ENCODE assay signal across 10 mouse cellular contexts in the genomic region with DNA sequence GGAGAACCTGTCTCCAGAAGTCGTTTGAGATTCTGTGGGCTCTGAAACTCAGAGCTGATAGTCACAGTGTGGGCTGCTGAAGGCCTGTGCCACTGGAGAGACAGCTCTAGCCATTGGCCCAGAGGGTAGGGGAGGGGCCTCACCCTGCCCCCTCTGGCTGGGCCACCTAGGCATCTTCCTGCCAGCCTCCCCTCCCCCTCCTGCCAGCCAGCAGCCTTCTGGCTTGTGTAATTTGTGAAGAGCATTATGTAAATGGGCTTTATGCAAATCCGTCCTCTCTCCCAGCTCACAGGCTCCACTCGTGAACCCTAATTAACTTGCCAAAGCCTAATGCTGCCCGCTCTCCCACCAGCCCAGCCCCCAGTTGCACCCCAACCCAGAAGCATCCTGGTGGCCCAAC.
DNase-seq lines count a peak whose midpoint lies in the region; ATAC-seq lines count a peak whose summit lies in the region.
"Had no signal": no experiment of that assay in that cellular context is flagged by ENCODE, and none has a peak within 500 bp of the region (broad histone marks: within the 10 kb centered on the region; RNA-seq: fewer than 3 reads in every experiment).

No protein-coding gene starts in this region.

- H3K27ac ChIP-seq in forebrain, embryonic 10.5 days = peak overlapping the region; percentile 51
- H3K27ac ChIP-seq in forebrain, embryonic 15.5 days (replicated peaks) = peak overlapping the region; percentile 89
- H3K27ac ChIP-seq in neural tube, embryonic 14.5 days (ENCODE audit: low read depth, low read length) = peak overlapping the region; percentile 45; the same call in 1 of the 2 replicates
- H3K27ac ChIP-seq in kidney, embryonic 14.5 days (ENCODE audit: low read depth, low read length) = no peak overlapping the region
- H3K27ac ChIP-seq: limb, embryonic 13.5 days had no signal

- H3K4me2 ChIP-seq in forebrain, embryonic 15.5 days (replicated peaks) = 0 out of 2 replicates have a peak overlapping the region, but pooled peaks have one; percentile 2
- no peak overlapping the region for H3K4me2 ChIP-seq in neural tube, embryonic 14.5 days (ENCODE audit: low read depth, low read length)
- H3K4me2 ChIP-seq in kidney, embryonic 14.5 days (replicated peaks; ENCODE audit: low read depth, low read length) = no peak overlapping the region
- H3K4me2 ChIP-seq: limb, embryonic 13.5 days had no signal

- H3K4me1 ChIP-seq in forebrain, embryonic 10.5 days = peaks cover 30% of the 10 kb centered on the region
- H3K4me1 ChIP-seq in forebrain, embryonic 15.5 days = peaks cover 40% of the 10 kb centered on the region
- peaks cover 18% of the 10 kb centered on the region for H3K4me1 ChIP-seq in neural tube, embryonic 14.5 days (ENCODE audit: control insufficient read depth, insufficient read depth, low read length)
- peaks cover 3% of the 10 kb centered on the region; the same call in 1 of the 2 replicates for H3K4me1 ChIP-seq in kidney, embryonic 14.5 days (ENCODE audit: control insufficient read depth, insufficient read depth, low read length)
- H3K4me1 ChIP-seq: limb, embryonic 13.5 days had no signal

- no peaks in the 10 kb centered on the region for H3K36me3 ChIP-seq in forebrain, embryonic 10.5 days (replicated peaks)
- no peaks in the 10 kb centered on the region for H3K36me3 ChIP-seq in forebrain, embryonic 15.5 days
- no peaks in the 10 kb centered on the region for H3K36me3 ChIP-seq in neural tube, embryonic 14.5 days (ENCODE audit: control insufficient read depth, insufficient read depth, low read length)
- no peaks in the 10 kb centered on the region for H3K36me3 ChIP-seq in kidney, embryonic 14.5 days (ENCODE audit: control insufficient read depth, insufficient read depth, low read length)
- H3K36me3 ChIP-seq: limb, embryonic 13.5 days had no signal

- DNase-seq in forebrain, embryonic 10.5 days (ENCODE audit: extremely low spot score, low spot score) = no peak
- peak; percentile 23 to 38 for DNase-seq in layer of hippocampus, postnatal 10 days (ENCODE audit: low spot score in 2 of 2)
- no peak for DNase-seq in spleen, postnatal 10 days (ENCODE audit: low spot score in 2 of 2)
- no peak for DNase-seq in thymus, postnatal 0 days (ENCODE audit: low spot score)
- DNase-seq: kidney, postnatal 36 days had no signal

- no peak overlapping the region for H3K4me3 ChIP-seq in forebrain, embryonic 10.5 days
- H3K4me3 ChIP-seq in forebrain, embryonic 15.5 days = no peak overlapping the region
- H3K4me3 ChIP-seq in neural tube, embryonic 14.5 days (ENCODE audit: low read depth, low read length) = no peak overlapping the region
- H3K4me3 ChIP-seq in kidney, embryonic 14.5 days (ENCODE audit: low read length) = no peak overlapping the region
- H3K4me3 ChIP-seq: limb, embryonic 13.5 days had no signal

- H3K27me3 ChIP-seq in forebrain, embryonic 10.5 days (ENCODE audit: poor library complexity, severe bottlenecking) = peaks cover 11% of the 10 kb centered on the region; the same call in 1 of the 2 replicates
- H3K27me3 ChIP-seq in forebrain, embryonic 15.5 days = no peaks in the 10 kb centered on the region
- H3K27me3 ChIP-seq in neural tube, embryonic 14.5 days (ENCODE audit: control insufficient read depth, insufficient read depth, low read length) = no peaks in the 10 kb centered on the region
- H3K27me3 ChIP-seq in kidney, embryonic 14.5 days (ENCODE audit: control insufficient read depth, insufficient read depth, low read length) = peaks cover 8% of the 10 kb centered on the region

- H3K9ac ChIP-seq in forebrain, embryonic 15.5 days (replicated peaks) = no peak overlapping the region
- H3K9ac ChIP-seq in neural tube, embryonic 14.5 days (replicated peaks; ENCODE audit: low read depth, low read length) = no peak overlapping the region
- no peak overlapping the region for H3K9ac ChIP-seq in kidney, embryonic 14.5 days (ENCODE audit: low read depth, low read length)
- H3K9ac ChIP-seq: limb, embryonic 13.5 days had no signal

- 44% methylated on average over 4 of the region's 4 CpGs for WGBS in forebrain, embryonic 10.5 days
- WGBS in forebrain, embryonic 15.5 days = 10% methylated on average over 4 of the region's 4 CpGs
- 10% methylated on average over 4 of the region's 4 CpGs for WGBS in neural tube, embryonic 14.5 days
- 36% methylated on average over 4 of the region's 4 CpGs for WGBS in kidney, embryonic 14.5 days

- H3K9me3 ChIP-seq in forebrain, embryonic 10.5 days = no peaks in the 10 kb centered on the region
- H3K9me3 ChIP-seq in forebrain, embryonic 15.5 days = no peaks in the 10 kb centered on the region
- H3K9me3 ChIP-seq in neural tube, embryonic 14.5 days (ENCODE audit: control insufficient read depth, low read length) = no peaks in the 10 kb centered on the region
- no peaks in the 10 kb centered on the region for H3K9me3 ChIP-seq in kidney, embryonic 14.5 days (ENCODE audit: control insufficient read depth, low read length)
- H3K9me3 ChIP-seq: limb, embryonic 13.5 days had no signal

- peak; percentile 92 for ATAC-seq in forebrain, embryonic 15.5 days (replicated peaks)
- peak; percentile 67; the same call in 1 of the 2 replicates for ATAC-seq in neural tube, embryonic 14.5 days (ENCODE audit: low read depth)
- ATAC-seq in kidney, embryonic 14.5 days (ENCODE audit: low FRiP score, low TSS enrichment) = no peak
- ATAC-seq: lung, postnatal 0 days had no signal

Comparison
In these comparisons a context has a peak if more than half of its experiments do, and no peak if none do; other contexts are left out.
1. DNase-seq: peak in layer of hippocampus, postnatal 10 days (2 of 2); none in forebrain, embryonic 10.5 days (single experiment), spleen, postnatal 10 days (0 of 2) and thymus, postnatal 0 days (single experiment).